In genomic region chr11:95585684-95586083, GRCm38 (mm10) we compare ENCODE assay signal across 10 mouse cellular contexts. TPM values are rescaled to one million over a fixed set of nuclear protein-coding genes. Genes with fewer than 3 reads are reported as not detected.
A peak's percentile ranks its signal among the peaks of the same experiment; 100 is the strongest.
DNase-seq lines count a peak whose midpoint lies in the region; ATAC-seq and TF ChIP-seq lines count a peak whose summit lies in the region.
"Had no signal": no experiment of that assay in that cellular context is flagged by ENCODE, and none has a peak within 500 bp of the region (broad histone marks: within the 10 kb centered on the region; RNA-seq: fewer than 3 reads in every experiment).

No protein-coding gene starts in this region.

- no peak overlapping the region for H3K9ac ChIP-seq in kidney, embryonic 14.5 days (ENCODE audit: low read depth, low read length)
- H3K9ac ChIP-seq in embryonic facial prominence, embryonic 13.5 days, result peak overlapping the region; percentile 77
- H3K9ac ChIP-seq in hindbrain, postnatal 0 days (replicated peaks; ENCODE audit: low read length), result no peak overlapping the region; the same call in 1 of the 2 replicates
- H3K9ac ChIP-seq in midbrain, embryonic 15.5 days, result no peak overlapping the region

- H3K27me3 ChIP-seq in kidney, embryonic 14.5 days (ENCODE audit: control insufficient read depth, insufficient read depth, low read length), result peaks cover 34% of the 10 kb centered on the region
- peaks cover 86% of the 10 kb centered on the region for H3K27me3 ChIP-seq in embryonic facial prominence, embryonic 13.5 days
- peaks cover 10% of the 10 kb centered on the region; the same call in 1 of the 2 replicates for H3K27me3 ChIP-seq in hindbrain, postnatal 0 days (ENCODE audit: insufficient read depth, low read length)
- peaks cover 55% of the 10 kb centered on the region for H3K27me3 ChIP-seq in midbrain, embryonic 15.5 days (replicated peaks)

- no peak for DNase-seq in kidney, postnatal 25 days
- DNase-seq in hindbrain, postnatal 0 days (ENCODE audit: low spot score), result no peak
- DNase-seq in frontal cortex, postnatal 36 days (ENCODE audit: low spot score in 2 of 2), result no peak
- no peak for DNase-seq in adrenal gland, postnatal 10 days
- no peak for DNase-seq in cerebellum, postnatal 36 days

- no peaks in the 10 kb centered on the region for H3K36me3 ChIP-seq in kidney, embryonic 14.5 days (ENCODE audit: control insufficient read depth, insufficient read depth, low read length)
- no peaks in the 10 kb centered on the region for H3K36me3 ChIP-seq in embryonic facial prominence, embryonic 13.5 days
- H3K36me3 ChIP-seq in hindbrain, postnatal 0 days (ENCODE audit: insufficient read depth, low read length), result no peaks in the 10 kb centered on the region
- H3K36me3 ChIP-seq in midbrain, embryonic 15.5 days (replicated peaks), result no peaks in the 10 kb centered on the region
- H3K36me3 ChIP-seq: G1E had no signal

- ATAC-seq in kidney, embryonic 14.5 days (ENCODE audit: low FRiP score, low TSS enrichment), result 0 out of 2 replicates have a peak, but pooled peaks have one; percentile 0
- no peak for ATAC-seq in embryonic facial prominence, embryonic 13.5 days (ENCODE audit: insufficient number of reproducible peaks, insufficient read depth, low FRiP score, low TSS enrichment, low read depth)
- no peak for ATAC-seq in hindbrain, postnatal 0 days
- no peak for ATAC-seq in midbrain, embryonic 15.5 days (replicated peaks)

- TF ChIP-seq CTCF in hindbrain, postnatal 0 days (IDR thresholded peaks at IDR 0.05; ENCODE audit: low read depth), result no peak

- no peak overlapping the region for H3K27ac ChIP-seq in kidney, embryonic 14.5 days (ENCODE audit: low read depth, low read length)
- no peak overlapping the region for H3K27ac ChIP-seq in embryonic facial prominence, embryonic 13.5 days
- H3K27ac ChIP-seq in hindbrain, postnatal 0 days, result no peak overlapping the region
- H3K27ac ChIP-seq in midbrain, embryonic 15.5 days, result no peak overlapping the region

- peak overlapping the region; percentile 82 for H3K4me2 ChIP-seq in kidney, embryonic 14.5 days (replicated peaks; ENCODE audit: low read depth, low read length)
- H3K4me2 ChIP-seq in embryonic facial prominence, embryonic 13.5 days, result peak overlapping the region; percentile 86
- H3K4me2 ChIP-seq in hindbrain, postnatal 0 days (ENCODE audit: low read depth, low read length), result peak overlapping the region; percentile 84
- H3K4me2 ChIP-seq in midbrain, embryonic 15.5 days, result peak overlapping the region; percentile 97

- no peaks in the 10 kb centered on the region for H3K9me3 ChIP-seq in kidney, embryonic 14.5 days (ENCODE audit: control insufficient read depth, low read length)
- no peaks in the 10 kb centered on the region for H3K9me3 ChIP-seq in embryonic facial prominence, embryonic 13.5 days
- no peaks in the 10 kb centered on the region for H3K9me3 ChIP-seq in hindbrain, postnatal 0 days (ENCODE audit: low read length)
- no peaks in the 10 kb centered on the region for H3K9me3 ChIP-seq in midbrain, embryonic 15.5 days
- H3K9me3 ChIP-seq: G1E had no signal

- peak overlapping the region; percentile 50 for H3K4me3 ChIP-seq in kidney, embryonic 14.5 days (ENCODE audit: low read length)
- H3K4me3 ChIP-seq in embryonic facial prominence, embryonic 13.5 days, result peak overlapping the region; percentile 57
- H3K4me3 ChIP-seq in hindbrain, postnatal 0 days (ENCODE audit: low read length), result peak overlapping the region; percentile 51
- H3K4me3 ChIP-seq in midbrain, embryonic 15.5 days, result peak overlapping the region; percentile 50
- H3K4me3 ChIP-seq: erythroblast, embryonic 14.5 days had no signal

- H3K4me1 ChIP-seq in kidney, embryonic 14.5 days (ENCODE audit: control insufficient read depth, insufficient read depth, low read length), result peaks cover 32% of the 10 kb centered on the region; the same call in 1 of the 2 replicates
- H3K4me1 ChIP-seq in embryonic facial prominence, embryonic 13.5 days, result peaks cover 65% of the 10 kb centered on the region
- peaks cover 8% of the 10 kb centered on the region for H3K4me1 ChIP-seq in hindbrain, postnatal 0 days (ENCODE audit: insufficient read depth, low read length)
- H3K4me1 ChIP-seq in midbrain, embryonic 15.5 days, result peaks cover 28% of the 10 kb centered on the region

- 2% methylated on average over 15 of the region's 15 CpGs for WGBS in kidney, embryonic 14.5 days
- WGBS in embryonic facial prominence, embryonic 13.5 days, result 2% methylated on average over 15 of the region's 15 CpGs
- 3% methylated on average over 15 of the region's 15 CpGs for WGBS in hindbrain, postnatal 0 days
- WGBS in midbrain, embryonic 15.5 days, result 3% methylated on average over 15 of the region's 15 CpGs

RNA-seq across cellular contexts. Expression of gene Ngfr, which starts 1.9 kb away (rescaled TPM):
- polyA plus RNA-seq in kidney, embryonic 14.5 days (2014; fragmentation: Nextera tagmentation; extraction: Ambion mirVana), result 16.8 and 23.4 TPM in 2 replicates
- 25.4 and 27.2 TPM in 2 replicates for polyA plus RNA-seq in embryonic facial prominence, embryonic 13.5 days (2015; fragmentation: Nextera tagmentation; extraction: Ambion mirVana)
- 53.2 and 66.9 TPM in 2 replicates for total RNA-seq in hindbrain, postnatal 0 days (2014; rRNA removed)
- polyA plus RNA-seq in hindbrain, postnatal 0 days (2015; fragmentation: Nextera tagmentation; extraction: Ambion mirVana), result 25.4 and 31.0 TPM in 2 replicates
- polyA plus RNA-seq in midbrain, embryonic 15.5 days (2015; fragmentation: Nextera tagmentation; extraction: Ambion mirVana), result 14.0 and 15.4 TPM in 2 replicates
- total RNA-seq in adrenal gland, postnatal 10 days (2021), result 10 to 100 TPM; 12.6 to 23.8 TPM
- polyA plus RNA-seq: G1E had no signal
